Mouse (Mus musculus) ovary, postnatal 14 days (tissue): ENCODE data around the gene Ctsh.
A peak's percentile ranks its signal among the peaks of the same experiment; 100 is the strongest.
"Not testable (repeated sequence)": the region's sequence is repeated elsewhere in the genome, so short reads cannot be mapped to it uniquely, and the experiment has no call there.

Source experiments
- DNase-seq: peaks from one replicate; pipeline ENCODE4 v3.0.0; 2022; ENCODE audit warnings: low spot score

Gene Ctsh

DNA sequence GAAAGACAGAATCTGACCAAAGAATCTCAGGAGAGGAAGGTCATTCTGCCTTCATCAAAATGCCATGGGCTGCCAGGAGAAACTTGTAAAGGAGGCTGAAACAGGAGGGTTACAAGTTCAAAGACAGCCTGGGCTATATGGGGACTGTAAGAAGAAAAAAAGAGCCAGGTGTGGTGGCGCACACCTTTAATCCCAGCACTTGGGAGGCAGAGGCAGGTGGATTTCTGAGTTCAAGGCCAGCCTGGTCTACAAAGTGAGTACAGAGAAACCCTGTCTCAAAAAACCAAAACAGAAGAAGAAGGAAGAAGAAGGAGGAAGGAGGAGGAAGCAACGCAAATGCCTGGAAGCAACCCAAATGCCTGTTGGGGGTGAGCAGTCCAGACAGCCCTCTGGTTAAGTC, at the start of gene Ctsh:
Ctsh (plus strand) TSS at position 301 of the 400 bp plus-strand sequence.
- DNase-seq, result no peak

DNA sequence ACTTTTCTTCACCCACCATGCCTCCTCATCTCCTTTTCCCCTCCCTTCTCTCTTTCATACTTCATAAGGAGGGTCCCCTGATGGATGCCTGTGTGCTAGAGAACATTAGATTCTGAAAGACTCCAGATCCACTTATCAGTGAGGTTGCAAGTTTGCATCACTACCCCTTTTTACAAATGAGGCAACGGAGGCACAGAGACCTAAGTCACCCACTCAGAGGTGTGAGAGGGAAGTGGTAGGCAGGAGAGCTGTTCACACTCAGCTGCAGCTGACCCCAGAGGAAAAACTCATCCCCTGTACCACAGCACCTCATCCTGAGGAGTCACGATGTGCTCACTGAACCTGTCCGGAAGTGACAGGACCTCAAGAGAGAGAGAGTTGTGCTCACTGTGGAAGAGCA, 47.5 kb upstream of the Ctsh start:
- no peak for DNase-seq

DNA sequence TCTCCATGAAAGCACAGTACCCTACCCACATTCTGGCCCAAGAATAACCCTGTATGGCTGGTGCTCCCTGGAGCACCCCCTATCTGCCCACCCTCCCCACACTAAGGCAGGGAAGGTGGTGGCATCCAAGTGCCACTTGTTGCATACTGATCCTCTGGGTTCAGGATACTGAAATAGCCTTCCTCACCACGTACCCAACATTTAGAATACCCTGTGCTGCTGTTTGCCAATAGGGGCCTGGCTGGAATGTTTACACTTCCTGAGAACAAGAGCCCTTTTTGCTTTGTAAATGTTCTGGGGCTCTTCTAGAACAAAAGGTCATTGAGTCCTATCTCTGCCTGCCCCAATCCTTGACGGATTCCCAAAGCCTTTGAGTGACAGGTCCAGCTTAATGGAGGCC, 46.9 kb upstream of the Ctsh start:
- no peak for DNase-seq

DNA sequence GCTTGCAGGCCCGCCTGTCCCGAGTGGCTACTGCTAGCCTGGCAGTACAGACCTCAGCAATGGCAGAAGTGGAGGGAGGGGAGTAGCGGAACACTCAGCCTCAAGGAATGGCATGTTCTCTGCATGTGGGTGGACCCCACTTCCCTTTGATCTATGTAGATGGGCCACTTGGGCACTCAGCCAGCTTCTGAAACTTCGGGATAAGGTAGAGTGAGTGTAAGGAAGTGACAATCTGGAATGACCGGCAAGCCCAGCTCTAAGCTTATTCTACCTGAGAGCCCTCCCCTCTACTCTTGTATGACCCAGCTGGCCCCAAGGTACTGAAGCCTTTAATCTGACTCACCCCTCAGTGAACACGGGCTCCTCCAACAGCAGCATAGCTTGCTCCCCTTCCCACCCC, 45.8 kb upstream of the Ctsh start:
- no peak for DNase-seq

DNA sequence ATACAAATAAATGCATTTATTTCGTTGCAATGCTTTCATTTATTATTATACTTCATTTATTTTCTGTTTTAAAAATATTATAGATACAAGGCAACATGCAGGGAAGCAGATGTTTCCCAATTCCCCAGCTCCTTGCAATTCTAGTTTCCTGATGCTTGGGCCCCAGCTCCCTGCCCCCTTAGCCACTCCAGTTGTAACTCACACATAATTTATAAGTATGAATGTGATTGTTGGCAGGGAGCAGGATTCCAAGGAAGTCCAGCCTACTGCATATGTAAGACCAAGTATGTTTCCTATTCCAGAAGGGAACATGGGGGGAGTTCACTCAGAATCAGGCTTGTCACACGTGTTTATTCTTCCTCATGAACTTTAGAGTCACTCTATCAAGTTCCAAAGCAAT, 42.1 kb upstream of the Ctsh start:
- DNase-seq, result no peak

DNA sequence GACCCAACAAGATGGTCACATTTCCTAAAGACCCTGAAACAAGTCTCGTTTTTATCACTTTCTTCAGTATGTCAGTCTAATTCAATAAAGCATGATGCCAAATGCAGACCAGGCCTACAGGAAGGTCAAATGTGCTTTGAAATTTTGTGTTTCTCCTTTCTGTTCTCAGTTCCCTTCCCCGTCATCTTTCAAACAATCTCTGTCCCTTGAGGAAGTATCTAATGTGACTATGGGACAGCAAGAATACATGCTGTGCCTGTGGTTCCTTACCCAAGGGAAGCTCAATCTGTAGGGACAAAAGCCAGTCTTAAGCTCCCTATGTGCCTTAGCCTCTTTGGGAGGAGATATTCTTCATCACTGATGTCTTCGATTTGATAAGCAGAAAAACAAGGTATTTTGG, 39.3 kb upstream of the Ctsh start:
- DNase-seq, result no peak

DNA sequence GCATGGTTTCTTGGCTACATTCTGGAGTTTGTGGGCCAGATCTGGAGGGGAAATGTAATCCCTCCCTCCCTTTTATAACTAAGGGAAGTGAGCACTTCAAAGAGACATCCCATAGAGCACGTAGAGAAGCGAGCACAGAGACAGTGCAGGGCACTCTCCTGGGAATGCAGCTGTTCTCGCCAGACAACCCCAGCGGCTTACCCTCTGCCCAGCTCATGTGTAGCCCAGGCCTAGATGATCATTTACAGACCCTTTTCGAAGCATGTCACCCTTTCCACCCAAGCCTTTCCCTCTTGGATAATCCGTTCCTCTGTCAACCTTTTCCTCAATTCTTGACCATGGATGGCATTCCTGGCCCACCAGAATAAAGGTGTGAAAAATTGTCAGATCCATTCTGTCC, 37.7 kb upstream of the Ctsh start:
- no peak for DNase-seq

DNA sequence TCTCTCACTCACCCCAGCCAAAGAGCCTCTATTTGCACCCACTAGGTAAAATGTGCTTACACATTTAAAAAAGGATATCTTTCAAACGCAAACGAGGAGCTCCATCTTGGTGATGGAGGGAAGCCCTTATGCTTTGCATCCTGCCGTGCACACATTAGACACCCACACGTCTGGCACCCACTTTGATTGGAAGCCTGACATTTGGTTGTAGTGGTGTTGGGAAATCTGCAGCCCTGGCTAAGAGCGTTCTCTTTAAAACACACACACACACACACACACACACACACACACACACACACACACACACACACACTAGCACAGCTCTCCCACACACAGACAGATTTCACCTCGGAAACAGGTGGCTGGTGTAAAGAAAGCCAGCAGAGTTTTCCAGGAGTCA, 33.1 kb upstream of the Ctsh start:
- DNase-seq, result no peak

DNA sequence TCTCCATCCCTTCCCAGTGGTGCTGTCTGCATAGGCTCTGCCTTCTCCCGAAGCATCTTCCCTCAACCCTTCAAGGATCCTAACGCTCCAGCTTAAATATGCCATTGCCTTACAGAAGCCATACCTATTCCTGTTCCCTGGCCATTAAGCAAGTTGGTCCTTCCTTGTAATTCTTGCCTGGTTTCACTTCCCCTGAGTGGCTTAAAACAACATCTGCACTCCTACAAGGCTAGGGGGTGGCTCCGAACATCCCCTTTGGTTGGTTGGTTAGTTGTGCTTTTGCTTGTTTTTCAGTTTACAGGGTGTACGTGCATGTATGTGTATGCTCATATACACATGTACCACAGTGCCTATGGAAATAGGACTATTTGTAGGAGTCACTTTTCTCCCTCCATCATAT, 32.5 kb upstream of the Ctsh start:
- DNase-seq, result no peak

DNA sequence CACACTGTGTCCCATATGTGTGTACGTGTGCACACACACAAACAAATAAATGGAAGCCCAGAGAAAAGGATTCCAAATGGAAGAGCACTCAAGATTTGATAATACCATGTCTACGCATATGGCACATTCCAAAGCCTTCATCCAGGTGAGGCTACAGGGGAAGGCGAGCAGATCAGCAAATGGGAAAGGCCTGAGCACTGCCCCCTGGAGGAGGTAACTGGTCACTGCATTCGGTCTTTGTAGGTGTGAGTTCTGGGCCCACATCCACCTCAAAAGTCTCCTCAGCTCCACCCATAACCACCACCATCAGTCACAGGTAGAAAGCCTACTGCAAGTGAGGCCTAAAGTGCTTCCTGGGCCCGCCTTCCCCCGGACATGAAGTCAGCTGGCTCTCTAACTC, 26.2 kb upstream of the Ctsh start:
- DNase-seq, result no peak

DNA sequence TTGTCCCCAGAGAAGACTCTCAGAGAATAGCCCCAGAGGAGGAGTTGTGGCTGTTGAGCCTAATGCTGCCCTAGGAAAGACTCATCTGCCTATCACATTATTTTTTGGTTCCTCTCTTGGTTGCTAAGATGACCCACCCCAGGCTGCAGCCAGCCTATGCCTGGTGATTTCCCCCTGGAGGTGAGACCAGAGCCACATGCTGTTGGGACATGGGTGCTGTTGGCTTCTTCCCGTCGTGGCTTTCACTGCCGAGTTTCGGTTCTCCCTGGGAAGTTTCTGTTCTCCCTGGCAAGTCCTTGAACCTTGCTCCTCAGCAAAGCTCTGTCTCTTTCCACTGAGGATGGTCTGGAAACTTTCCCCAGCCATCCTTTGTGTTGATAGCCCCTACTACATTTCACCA, 20.0 kb upstream of the Ctsh start:
- no peak for DNase-seq

DNA sequence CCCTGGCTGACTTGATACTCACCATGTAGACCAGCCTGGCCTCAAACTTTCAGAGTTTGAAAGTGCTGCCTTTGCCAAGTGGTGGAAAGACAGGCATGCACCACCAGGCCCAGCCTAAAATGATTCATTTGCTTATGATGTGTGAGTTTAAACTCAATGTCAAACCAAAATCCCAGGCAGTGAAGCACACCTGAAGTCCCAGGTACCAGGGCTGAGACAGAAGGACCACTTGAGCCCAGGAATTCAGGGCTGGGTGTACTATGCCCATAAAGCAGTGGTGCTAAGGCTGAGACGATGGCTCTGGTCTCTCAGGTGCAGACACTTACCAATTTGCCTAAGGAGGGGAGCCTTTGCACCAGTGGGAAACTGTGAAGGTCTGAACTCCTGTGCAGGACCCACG, 18.8 kb upstream of the Ctsh start:
- no peak for DNase-seq

DNA sequence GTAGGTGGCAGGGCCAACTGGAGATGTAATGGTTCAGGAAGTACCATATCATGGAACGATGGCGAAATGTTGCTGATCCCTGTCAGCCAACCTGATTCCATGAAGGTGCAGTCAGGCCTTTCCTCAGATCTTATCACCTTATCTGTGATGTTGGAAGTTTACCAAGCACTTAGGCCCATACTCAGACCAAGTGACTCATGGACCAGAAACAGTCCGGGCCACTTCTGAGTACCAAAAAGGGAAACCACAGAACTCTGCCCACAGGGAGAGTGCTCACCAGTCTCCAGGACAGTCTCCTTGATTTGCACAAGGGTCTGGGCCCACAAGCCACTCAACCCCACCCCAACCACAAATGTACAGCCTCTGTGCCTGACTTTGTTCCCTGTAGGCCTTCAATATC, 18.2 kb upstream of the Ctsh start:
- DNase-seq, result no peak

DNA sequence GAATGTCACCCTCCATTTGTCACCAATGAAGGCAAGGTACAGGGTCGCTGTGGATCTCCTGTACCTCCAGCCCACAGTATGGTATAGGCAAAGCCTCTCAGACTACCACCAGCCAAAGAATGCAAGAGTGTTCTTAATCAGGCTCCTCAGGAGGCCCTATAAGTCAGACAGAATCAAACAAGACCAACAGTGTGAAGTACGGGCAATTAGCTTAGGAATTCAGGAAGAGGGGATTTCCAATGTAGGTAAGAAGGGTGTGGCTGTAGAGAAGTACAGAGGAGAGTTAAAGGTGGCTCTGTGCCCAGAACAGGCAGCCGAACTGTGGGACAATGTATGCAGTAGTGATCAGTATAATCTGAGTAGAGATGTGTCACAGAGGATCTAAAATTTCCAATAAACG, 17.6 kb upstream of the Ctsh start:
- DNase-seq, result no peak

DNA sequence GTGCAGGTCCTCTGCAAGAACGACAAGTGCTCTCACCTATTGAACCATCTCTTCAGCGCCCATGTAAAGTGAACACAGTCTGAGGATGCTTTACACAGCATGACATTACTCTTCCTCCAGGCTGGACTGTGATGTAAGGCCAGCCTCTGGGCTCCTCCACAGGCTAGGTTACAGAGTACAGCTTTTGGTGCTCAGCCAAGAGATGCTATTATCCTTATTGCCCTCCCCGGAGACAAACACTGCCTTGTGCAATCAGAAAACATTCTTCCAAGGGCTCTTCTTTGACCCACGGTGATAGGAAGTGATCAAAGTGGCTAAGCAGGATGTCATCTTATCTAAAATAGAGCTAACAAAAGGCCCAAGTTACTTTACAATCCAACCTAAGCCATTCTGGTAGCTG, 15.4 kb upstream of the Ctsh start:
- DNase-seq, result no peak

DNA sequence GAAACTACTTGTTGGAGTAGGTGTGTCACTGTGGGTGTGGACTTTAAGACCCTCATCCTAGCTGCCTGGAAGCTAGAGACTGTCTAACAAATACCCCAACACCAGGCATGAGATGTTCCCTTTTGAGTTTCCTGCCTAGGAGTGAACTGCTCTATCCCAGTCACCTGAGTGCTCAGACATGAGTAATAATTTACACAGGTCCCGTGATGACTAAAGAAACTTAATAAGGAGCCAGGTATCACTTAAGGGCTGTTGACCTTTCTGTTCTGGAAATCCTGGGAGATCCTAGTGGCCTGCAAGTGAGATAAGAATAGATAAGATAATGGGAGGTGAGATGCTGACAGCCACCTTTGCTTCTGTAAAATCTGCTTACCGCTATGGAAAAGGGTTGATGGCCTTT, 13.0 kb upstream of the Ctsh start:
- no peak for DNase-seq

DNA sequence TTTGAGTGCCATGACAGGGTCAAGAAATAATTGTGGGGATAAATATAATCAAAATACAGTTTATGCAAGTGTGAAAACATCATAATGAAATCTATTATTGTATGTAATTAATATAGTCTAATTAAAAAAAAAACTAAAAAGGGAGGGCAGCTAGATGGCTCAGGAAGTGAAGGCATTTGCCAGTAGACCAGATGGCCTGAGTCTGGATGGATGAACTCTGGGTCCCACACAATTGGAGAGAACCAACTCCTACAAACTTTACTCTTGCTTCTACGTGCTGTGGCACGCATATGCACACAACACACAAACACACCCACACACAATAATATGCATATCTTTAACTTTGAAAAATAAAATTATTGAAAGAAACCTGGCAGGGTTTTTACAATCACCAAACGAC, 12.4 kb upstream of the Ctsh start:
- DNase-seq, result no peak

DNA sequence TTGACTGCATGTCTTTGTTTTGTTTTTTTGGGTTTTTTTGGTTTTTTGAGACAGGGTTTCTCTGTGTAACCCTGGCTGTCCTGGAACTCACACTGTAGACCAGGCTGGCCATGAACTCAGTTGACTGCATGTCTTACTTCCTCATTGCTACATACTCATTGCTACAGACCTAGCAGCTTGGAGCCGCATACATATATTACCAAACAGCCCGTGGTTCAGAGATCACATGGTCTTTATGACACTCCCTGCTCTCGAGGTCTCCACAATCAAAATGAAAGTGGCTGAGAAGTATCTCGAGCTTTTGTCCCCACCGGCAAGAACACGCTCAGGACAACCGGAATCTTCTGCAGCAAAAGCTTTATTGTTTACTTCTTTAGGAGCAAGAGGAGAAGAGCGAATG, 11.0 kb upstream of the Ctsh start:
- not testable (repeated sequence) for DNase-seq

DNA sequence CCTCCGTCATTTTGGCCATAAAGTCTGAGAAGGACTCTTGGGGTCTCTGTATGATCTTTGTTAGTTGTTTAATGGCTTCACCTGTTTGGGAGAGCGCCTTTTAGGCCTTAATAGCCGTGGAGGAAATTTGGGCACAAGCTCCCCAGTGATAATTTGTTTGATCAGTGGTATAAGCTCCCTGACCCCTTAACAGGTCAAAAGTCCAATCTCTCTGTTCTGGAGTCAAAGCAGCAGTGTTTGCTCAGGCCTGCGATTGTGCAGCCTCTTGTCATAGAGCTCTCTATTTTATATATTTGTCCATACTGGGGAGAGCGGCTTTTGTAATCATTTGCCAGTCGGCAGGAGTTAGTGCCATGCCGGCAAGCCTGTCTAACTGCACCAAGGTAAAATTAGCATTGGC, 8.8 kb upstream of the Ctsh start:
- DNase-seq, result no peak

DNA sequence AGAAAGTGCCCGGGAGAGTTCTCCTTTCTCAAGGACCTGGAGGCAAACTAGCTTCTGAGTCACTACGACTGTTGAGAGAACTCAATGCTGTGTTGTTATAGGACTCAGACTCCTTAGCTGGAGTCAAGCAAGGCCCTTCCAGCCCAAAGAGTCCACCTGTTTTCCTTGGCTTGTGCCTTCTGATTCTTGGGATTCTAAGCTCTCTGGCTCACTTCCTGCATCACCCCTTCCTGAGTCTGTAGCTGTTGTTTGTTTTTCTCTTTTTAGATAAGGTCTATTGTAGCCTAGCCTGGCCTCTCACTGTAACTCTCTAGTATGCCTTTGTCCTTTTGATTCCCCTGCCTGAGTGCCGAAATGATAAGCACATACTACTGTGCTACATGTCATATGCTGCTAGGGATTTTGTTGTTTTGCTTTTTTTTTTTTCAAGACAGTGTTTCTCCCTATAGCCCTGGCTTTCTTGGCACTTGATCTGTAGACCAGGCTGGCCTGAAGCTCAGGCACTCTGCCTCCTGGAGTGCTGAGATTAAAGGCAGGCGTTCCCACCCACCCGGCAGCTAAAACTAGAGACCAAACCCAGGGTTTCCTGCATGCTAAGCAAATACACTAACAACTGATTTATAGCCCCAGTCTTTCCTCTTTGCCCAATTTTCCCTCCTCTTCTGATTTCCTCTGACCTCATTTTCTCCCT, 5.9 kb upstream of the Ctsh start:
- no peak for DNase-seq

DNA sequence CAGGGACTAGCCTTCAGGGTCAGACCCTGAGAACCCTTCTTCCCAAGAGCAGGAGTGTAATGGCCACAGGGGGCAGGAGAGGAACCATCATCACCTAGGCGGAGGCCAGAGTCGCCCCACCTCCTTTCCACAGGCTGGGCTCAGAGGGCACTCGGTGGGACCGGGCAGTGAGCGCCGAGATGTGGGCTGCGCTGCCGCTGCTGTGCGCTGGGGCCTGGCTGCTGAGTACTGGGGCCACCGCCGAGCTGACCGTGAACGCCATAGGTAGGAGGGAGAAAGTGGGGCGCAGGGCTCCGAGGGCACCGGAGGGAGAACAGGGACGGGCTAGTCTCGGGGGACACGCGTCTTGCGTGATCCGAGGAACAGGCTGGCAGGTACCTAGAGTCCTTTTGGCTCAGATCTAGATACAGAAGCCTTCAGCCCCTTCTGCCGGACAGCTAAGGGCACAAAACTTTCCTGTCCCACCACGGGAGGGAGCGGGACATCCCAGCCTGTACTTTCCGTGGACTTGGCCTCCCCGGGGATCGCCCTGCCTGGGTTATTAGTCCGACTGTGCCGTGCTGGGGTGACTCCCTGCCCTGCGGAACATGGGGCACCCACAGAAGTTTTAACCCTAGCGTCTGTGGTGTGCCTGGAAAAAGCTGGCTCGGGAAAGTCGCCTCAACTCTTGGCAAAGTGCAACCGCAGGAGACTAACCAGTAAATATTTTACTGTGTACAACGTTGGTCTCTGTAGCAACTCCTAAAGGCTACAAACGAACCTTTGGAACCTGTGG, 606 bp downstream of the Ctsh start:
- peak; percentile 47 for DNase-seq

DNA sequence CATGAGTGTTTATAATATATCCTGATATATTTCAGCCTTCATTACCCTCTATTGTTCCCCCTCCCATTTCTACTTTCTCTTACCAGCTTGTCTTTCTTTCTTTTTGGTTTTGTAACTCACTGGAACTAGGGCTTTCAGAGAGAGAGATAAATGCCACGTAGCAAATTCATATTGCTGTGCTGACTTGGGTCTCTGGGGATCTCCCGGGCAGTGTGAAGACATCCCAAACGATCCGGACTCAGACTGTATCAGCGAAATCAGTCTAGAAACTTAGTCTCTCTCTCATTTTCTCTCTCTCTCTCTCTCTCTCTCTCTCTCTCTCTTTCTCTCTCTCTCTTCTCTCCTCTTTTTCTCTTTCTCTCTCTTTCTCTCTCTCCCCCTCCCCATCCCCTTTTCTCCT, 1.5 kb downstream of the Ctsh start:
- no peak for DNase-seq

DNA sequence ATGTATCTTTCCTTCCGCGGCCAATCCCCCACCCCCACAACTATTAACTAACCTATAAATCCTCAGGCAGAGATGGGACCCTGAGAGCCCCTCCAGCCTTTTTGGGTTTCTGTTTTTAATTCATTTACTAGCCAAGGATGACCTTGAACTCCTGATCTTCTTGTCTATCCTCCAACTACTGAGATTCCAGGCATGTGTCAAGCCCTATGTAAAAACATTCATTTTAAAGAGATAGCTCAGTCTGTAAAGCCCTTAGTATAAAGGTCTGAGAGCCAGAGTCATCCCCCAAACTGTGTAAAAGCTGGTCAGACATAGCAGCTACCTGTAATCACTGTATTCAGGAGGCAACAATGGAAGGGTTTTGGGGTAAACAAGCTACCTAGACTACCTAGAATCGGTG, 2.0 kb downstream of the Ctsh start:
- no peak for DNase-seq

DNA sequence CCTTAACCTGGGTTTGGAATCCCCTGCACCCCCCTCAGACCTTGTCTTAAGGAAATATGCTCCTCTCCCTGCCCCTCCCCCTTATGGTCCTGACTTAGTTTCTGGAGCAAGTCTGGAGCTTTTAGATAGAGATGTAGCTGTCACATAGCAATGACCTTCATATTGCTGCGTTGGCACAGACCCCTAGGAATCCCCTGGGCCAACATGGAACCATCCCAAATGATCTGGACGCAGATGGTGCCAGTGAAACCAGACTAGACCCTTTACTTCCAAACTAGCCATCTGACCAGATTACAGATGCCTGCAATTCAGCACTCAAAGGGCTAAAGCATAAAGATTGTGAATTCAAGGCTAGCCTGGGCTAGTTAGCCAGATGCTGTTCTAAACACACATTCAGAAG, 2.8 kb downstream of the Ctsh start:
- DNase-seq, result no peak
